Mouse (Mus musculus): Measurements from ENCODE around the gene Cldn10.

DNA sequence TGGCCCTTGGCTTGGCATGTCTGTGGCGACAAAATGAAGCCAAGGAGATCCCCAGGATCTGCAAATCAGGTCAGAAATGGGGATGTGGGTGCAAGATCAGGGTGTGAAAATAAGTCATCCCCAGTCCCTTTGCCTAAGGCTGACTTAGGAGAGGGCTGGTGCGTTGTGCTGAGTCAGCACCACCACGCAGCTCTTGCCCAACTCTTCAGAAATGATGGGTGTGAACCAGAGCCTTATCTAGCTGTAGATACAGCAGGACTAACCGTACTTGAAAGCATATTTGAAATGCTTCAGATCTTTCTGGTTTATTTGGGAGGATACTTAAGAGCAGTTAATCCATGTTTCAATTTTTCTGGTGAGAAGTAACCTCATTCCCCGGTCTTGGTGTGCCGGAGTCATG is 82.0 kb downstream of the Cldn10 start:
- TF ChIP-seq CTCF (IDR thresholded peaks at IDR 0.05) (no peak), EP300 (IDR thresholded peaks at IDR 0.05) (peak; percentile 35; the same call in 1 of the 2 replicates)

Measured in lung, postnatal 0 days (tissue).